Mouse (Mus musculus): ENCODE measurements at regions not wholly inside any gene's neighbourhood (a gene's known extent, or its start where the extent isn't known, plus 50 kb on each side); places are given as distances from the start of the nearest gene placed in this dataset. TPM values are rescaled to one million over a fixed set of nuclear protein-coding genes. Genes with fewer than 3 reads are reported as not detected.
A peak's percentile ranks its signal among the peaks of the same experiment; 100 is the strongest.

GRCm38 (mm10) chrX:19152170-19152861 lies 328.8 kb downstream of the Tex13c3 start:
- Histone ChIP-seq H3K4me1 (replicated peaks) (no peaks in the 10 kb centered on the region), H3K4me2 (no peak overlapping the region), H3K9ac (no peak overlapping the region), H3K4me3 (replicated peaks) (no peak overlapping the region), H3K27ac (replicated peaks) (no peak overlapping the region), H3K36me3 (replicated peaks) (no peaks in the 10 kb centered on the region), H3K9me3 (replicated peaks) (no peaks in the 10 kb centered on the region), H3K27me3 (no peaks in the 10 kb centered on the region)
- ATAC-seq (ENCODE audit: insufficient read depth), result no peak
- WGBS (ENCODE audit: insufficient replicate concordance), result 45% methylated on average over 1 of the region's 1 CpGs

GRCm38 (mm10) chrX:19150606-19151005 lies 330.5 kb downstream of the Tex13c3 start:
- Histone ChIP-seq H3K4me1 (replicated peaks) (no peaks in the 10 kb centered on the region), H3K36me3 (replicated peaks) (no peaks in the 10 kb centered on the region), H3K27me3 (no peaks in the 10 kb centered on the region), H3K4me2 (no peak overlapping the region), H3K9ac (no peak overlapping the region), H3K9me3 (replicated peaks) (no peaks in the 10 kb centered on the region), H3K4me3 (replicated peaks) (no peak overlapping the region), H3K27ac (replicated peaks) (no peak overlapping the region)
- no peak for ATAC-seq (ENCODE audit: insufficient read depth)
- WGBS (ENCODE audit: insufficient replicate concordance), result 88% methylated on average over 3 of the region's 3 CpGs

- 82% methylated on average over 1 of the region's 1 CpGs for WGBS (ENCODE audit: insufficient replicate concordance)
- Histone ChIP-seq H3K27me3 (no peaks in the 10 kb centered on the region), H3K4me3 (replicated peaks) (no peak overlapping the region), H3K4me2 (no peak overlapping the region), H3K9ac (no peak overlapping the region), H3K9me3 (replicated peaks) (no peaks in the 10 kb centered on the region), H3K27ac (replicated peaks) (no peak overlapping the region), H3K4me1 (replicated peaks) (no peaks in the 10 kb centered on the region), H3K36me3 (replicated peaks) (no peaks in the 10 kb centered on the region)
- no peak for ATAC-seq (ENCODE audit: insufficient read depth)
Measured at GRCm38 (mm10) chrX:19148672-19149071, 332.4 kb downstream of the Tex13c3 start.

- 61% methylated on average over 3 of the region's 3 CpGs for WGBS (ENCODE audit: insufficient replicate concordance)
- no peaks in the 10 kb centered on the region for H3K9me3 ChIP-seq (replicated peaks)
- H3K27ac ChIP-seq (replicated peaks), result no peak overlapping the region
- H3K9ac ChIP-seq, result no peak overlapping the region
- no peaks in the 10 kb centered on the region for H3K4me1 ChIP-seq (replicated peaks)
- H3K27me3 ChIP-seq, result no peaks in the 10 kb centered on the region
- H3K4me3 ChIP-seq (replicated peaks), result no peak overlapping the region
- ATAC-seq (ENCODE audit: insufficient read depth), result no peak
- H3K4me2 ChIP-seq, result no peak overlapping the region
- H3K36me3 ChIP-seq (replicated peaks), result no peaks in the 10 kb centered on the region
Measured at GRCm38 (mm10) chrX:19148251-19148650, 332.9 kb downstream of the Tex13c3 start.

GRCm38 (mm10) chrX:19112753-19113152 lies 368.4 kb downstream of the Tex13c3 start:
- Histone ChIP-seq H3K4me3 (replicated peaks) (no peak overlapping the region), H3K9me3 (replicated peaks) (no peaks in the 10 kb centered on the region), H3K27me3 (no peaks in the 10 kb centered on the region), H3K9ac (no peak overlapping the region), H3K36me3 (replicated peaks) (no peaks in the 10 kb centered on the region), H3K4me2 (no peak overlapping the region), H3K27ac (replicated peaks) (no peak overlapping the region), H3K4me1 (replicated peaks) (no peaks in the 10 kb centered on the region)
- WGBS (ENCODE audit: insufficient replicate concordance), result 57% methylated on average over 7 of the region's 7 CpGs
- no peak for ATAC-seq (ENCODE audit: insufficient read depth)

- no peak for ATAC-seq (ENCODE audit: insufficient read depth)
- H3K4me1 ChIP-seq (replicated peaks), result no peaks in the 10 kb centered on the region
- H3K9ac ChIP-seq, result no peak overlapping the region
- H3K9me3 ChIP-seq (replicated peaks), result no peaks in the 10 kb centered on the region
- H3K4me2 ChIP-seq, result no peak overlapping the region
- H3K4me3 ChIP-seq (replicated peaks), result no peak overlapping the region
- no peaks in the 10 kb centered on the region for H3K27me3 ChIP-seq
- H3K36me3 ChIP-seq (replicated peaks), result no peaks in the 10 kb centered on the region
- H3K27ac ChIP-seq (replicated peaks), result no peak overlapping the region
- 35% methylated on average over 2 of the region's 2 CpGs for WGBS (ENCODE audit: insufficient replicate concordance)
Measured at GRCm38 (mm10) chrX:19102911-19103310, 378.2 kb downstream of the Tex13c3 start.

GRCm38 (mm10) chrX:19095960-19096359 lies 385.2 kb downstream of the Tex13c3 start:
- Histone ChIP-seq H3K4me3 (replicated peaks) (no peak overlapping the region), H3K4me1 (replicated peaks) (no peaks in the 10 kb centered on the region), H3K27ac (replicated peaks) (no peak overlapping the region), H3K9ac (no peak overlapping the region), H3K4me2 (no peak overlapping the region), H3K27me3 (no peaks in the 10 kb centered on the region), H3K36me3 (replicated peaks) (no peaks in the 10 kb centered on the region), H3K9me3 (replicated peaks) (no peaks in the 10 kb centered on the region)
- no peak for ATAC-seq (ENCODE audit: insufficient read depth)

- H3K9ac ChIP-seq, result no peak overlapping the region
- H3K4me2 ChIP-seq, result no peak overlapping the region
- H3K27me3 ChIP-seq, result no peaks in the 10 kb centered on the region
- no peaks in the 10 kb centered on the region for H3K4me1 ChIP-seq (replicated peaks)
- ATAC-seq (ENCODE audit: insufficient read depth), result no peak
- 56% methylated on average over 1 of the region's 1 CpGs for WGBS (ENCODE audit: insufficient replicate concordance)
- H3K27ac ChIP-seq (replicated peaks), result no peak overlapping the region
- H3K9me3 ChIP-seq (replicated peaks), result no peaks in the 10 kb centered on the region
- no peaks in the 10 kb centered on the region for H3K36me3 ChIP-seq (replicated peaks)
- H3K4me3 ChIP-seq (replicated peaks), result no peak overlapping the region
Measured at GRCm38 (mm10) chrX:19084435-19084834, 396.7 kb downstream of the Tex13c3 start.

GRCm38 (mm10) chrX:19080021-19080420 lies 401.1 kb downstream of the Tex13c3 start:
- no peak overlapping the region for H3K4me3 ChIP-seq (replicated peaks)
- no peak overlapping the region for H3K9ac ChIP-seq
- no peak for ATAC-seq (ENCODE audit: insufficient read depth)
- no peak overlapping the region for H3K4me2 ChIP-seq
- WGBS (ENCODE audit: insufficient replicate concordance), result 56% methylated on average over 2 of the region's 2 CpGs
- H3K27ac ChIP-seq (replicated peaks), result no peak overlapping the region
- no peaks in the 10 kb centered on the region for H3K27me3 ChIP-seq
- no peaks in the 10 kb centered on the region for H3K9me3 ChIP-seq (replicated peaks)
- H3K4me1 ChIP-seq (replicated peaks), result no peaks in the 10 kb centered on the region
- no peaks in the 10 kb centered on the region for H3K36me3 ChIP-seq (replicated peaks)

MicroRNA genes in the stretch of these regions (microRNA counts, 519-probe panel; counts per million panel counts)
- 2,361 counts per million, percentile 39 among the panel's probes with 10 or more counts for microRNA mmu-miR-221
- not detected for microRNA mmu-miR-222

Small RNAs in the stretch of these regions (microRNA-seq; reads per million reads assigned to microRNA genes)
- gene Mir221 (488 reads per million, percentile 69 among the genes with 10 or more reads in this experiment), gene Mir222 (229 reads per million, percentile 62 among the genes with 10 or more reads in this experiment)

Data from liver, embryonic 15.5 days (tissue).